Mouse (Mus musculus) liver, adult 2 months (tissue): ENCODE measurements around the gene Tex14.
"Not testable (repeated sequence)": the region's sequence is repeated elsewhere in the genome, so short reads cannot be mapped to it uniquely, and the experiment has no call there.

ENCODE experiments used
- CTCF ChIP-seq: fragments of 200-500 bp; IDR thresholded peaks from 2 replicates; pipeline ENCODE4 v1.5.1; 2011; ENCODE audit warnings: low read depth, low read length, control low read depth
- POLR2A ChIP-seq: fragments of 200-500 bp; IDR thresholded peaks from 2 replicates; pipeline ENCODE4 v1.6.1; 2011; ENCODE audit warnings: low read length, control low read depth; ENCODE audit not compliant: insufficient read depth; ENCODE audit errors: extremely low read depth

GRCm38 (mm10) chr11:87445593-87445992 lies 40.7 kb downstream of the Tex14 start:
- TF ChIP-seq CTCF, POLR2A: not testable (repeated sequence)
